Mouse (Mus musculus): ENCODE measurements around the gene Fcna.

Gene Fcna

GRCm38 (mm10) chr2:25607761-25608622, 19.8 kb downstream of the Fcna start, which contains the start of gene Rabl6:
Gene Rabl6 (minus strand): TSS chr2:25608521.
- peak; percentile 91 for DNase-seq

GRCm38 (mm10) chr2:25602526-25602925, 25.3 kb downstream of the Fcna start:
- DNase-seq = no peak

DNA sequence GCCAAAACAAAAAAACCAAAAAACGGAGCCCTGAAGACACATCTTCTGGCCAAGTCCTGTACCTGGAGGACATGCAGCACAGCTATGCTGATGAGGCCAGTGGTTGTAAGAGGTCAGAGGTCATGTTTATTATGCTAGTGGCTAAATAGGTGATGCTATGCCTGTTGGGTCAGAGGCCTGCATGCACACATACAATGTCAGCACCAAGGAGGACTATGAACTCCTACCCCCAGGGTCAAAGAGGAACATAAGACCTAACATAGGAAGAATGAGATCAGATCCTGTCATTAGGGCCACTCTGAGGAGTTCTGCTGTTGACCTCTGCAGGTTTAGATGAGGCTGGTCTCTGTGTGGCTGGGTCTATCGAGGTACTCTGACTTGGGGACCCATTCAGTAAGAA, 27.8 kb downstream of the Fcna start:
- no peak for DNase-seq

DNA sequence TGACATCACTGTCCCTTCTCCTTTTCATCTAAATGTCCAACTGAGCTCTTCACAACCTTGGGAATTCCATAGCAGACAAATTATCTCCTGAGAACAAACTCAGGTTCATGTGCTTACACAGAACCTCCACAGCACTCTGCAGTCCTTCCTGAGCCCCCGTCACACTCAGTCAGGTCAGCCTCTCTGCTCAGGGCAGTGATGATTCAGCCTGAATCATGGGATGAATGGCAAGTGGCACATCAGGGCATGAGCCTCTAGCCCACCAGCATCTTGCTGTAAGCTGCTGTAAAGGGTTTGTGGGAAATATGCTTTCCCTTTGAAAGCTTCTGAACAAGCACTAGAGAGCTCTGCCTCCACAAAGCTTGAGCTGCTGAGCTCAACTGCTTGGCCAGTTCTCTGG, 29.1 kb downstream of the Fcna start:
- no peak for DNase-seq

DNA sequence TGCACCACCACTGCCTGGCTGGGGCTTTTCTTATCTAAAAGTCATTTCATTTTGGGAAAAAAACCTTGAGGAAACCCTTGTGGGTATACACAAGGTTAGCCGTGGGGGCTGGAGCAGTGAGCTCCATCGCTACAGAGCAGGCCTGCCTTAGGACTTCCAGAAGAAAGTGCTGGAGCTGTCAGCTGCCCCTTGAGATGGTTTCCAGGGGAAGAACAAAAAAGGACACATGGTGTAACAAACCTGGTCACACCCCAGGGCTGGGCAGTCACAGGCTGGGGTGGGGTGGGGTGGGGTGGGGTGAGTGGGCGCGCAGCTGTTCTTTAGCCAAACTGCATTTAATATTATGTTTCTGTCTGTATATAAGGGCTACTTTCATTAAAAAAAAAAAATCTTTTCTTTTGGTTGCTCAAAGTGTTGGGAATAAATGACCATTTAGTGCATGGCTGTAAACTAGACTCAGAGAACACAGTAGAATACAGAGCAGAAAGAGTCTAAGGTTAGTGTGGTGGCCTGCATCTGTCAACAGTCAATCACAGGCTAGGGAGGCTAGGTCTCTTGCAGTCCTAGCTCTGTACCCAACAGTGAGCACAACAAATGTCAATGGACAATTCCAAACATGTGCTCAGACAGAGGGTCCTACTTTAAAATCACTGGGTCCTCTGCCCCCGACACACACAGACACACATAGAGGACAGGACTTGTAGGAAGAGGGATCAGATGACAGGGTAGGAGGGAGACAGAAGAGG, 30.9 kb downstream of the Fcna start:
- DNase-seq = no peak

DNA sequence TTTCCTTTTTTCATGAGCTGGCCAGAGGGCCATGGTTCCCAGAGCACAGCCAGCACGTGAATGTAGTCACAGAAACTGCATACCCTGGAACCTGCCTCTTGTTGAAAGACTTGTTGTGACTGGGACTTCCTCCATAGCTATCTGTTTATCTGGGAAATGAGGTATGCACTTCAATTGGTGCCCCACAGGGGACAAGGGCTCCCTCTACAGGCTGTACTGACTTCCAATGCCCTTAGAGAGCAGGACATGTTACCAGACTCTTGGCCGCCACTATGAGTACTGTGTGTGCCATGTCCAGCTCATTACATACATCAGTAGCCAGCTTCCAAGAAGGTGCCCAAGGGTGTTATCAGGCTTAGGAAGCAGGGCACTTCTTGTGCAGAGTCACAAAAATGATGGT, 36.0 kb downstream of the Fcna start:
- peak; percentile 65 for DNase-seq

DNA sequence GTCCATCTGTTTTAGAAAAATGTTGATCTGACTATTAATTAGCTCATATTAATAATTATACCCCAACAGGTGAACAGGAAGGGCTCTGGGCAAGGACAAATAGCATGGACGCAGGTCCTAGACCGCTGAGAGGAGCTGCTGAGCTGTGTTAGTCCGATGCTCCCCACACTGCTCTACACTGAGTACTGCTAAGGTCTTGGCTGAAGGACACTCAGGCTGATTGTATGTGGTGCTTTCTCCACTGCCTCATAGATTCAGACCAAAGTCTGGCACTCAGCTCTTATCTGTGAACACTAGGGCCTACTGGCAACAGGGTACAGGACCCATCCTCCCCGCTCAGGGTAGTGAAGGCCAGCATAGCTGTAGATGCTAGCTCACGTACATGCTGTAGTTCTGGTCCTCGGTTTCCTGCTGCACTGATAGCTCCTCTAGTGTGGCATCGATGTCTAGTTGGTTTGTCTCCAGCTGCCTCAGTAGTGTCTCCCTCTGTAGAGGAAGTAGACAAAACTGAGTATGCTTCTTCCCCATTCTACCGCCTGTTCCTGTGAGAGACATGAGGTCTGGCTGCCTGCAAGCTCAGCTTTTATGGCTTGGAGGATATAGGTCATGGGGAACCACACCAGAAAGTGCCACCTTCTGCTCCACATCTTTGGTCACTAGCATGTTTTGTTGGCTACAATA, 39.5 kb downstream of the Fcna start:
- DNase-seq = no peak

DNA sequence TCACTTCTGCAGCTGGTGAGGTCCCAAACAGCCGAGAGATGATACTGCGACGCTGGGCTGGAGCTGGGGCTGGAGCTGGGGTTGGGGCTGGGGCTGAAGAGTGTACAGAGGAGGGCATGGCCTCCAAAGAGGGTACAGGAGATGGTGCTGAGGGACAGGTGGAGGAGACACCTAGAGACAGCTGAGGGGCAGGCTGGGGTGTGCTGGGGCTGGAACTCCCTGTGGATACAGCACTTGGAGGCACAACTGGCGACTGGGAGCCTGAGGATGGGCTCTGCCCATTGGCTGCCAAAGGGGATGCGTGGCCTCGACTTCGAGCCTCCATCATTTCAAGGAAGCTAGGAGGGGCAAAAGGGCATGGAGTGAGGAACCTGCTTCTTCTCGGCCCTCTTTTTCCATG, 40.5 kb downstream of the Fcna start:
- peak; percentile 6 for DNase-seq

- peak; percentile 5 for DNase-seq
These were observed 42.2 kb downstream of the Fcna start for GRCm38 (mm10) chr2:25585601-25586000.

- no peak for DNase-seq
These were observed 43.0 kb downstream of the Fcna start for GRCm38 (mm10) chr2:25584856-25585255.

DNA sequence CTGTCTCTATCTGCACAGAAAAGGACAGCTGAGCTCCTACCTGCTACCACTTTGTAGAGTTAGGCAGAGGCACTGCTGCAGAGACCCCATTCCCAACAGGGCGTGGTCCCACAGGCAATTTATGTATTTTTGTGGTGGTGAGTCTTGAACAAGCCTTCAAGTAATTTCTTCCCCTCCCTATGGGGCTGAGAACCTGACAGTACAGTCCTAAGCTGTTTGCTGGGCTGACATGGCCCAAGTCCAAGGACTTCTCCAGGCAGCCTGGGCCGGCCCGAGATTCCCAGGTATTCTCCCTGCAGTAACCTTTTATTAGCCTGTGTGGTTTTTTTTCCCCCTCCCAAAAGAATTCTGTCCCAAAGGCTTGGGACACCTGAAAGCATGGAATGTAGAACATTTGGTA, 43.7 kb downstream of the Fcna start:
- DNase-seq = peak; percentile 6

- no peak for DNase-seq
These were observed 44.3 kb downstream of the Fcna start for GRCm38 (mm10) chr2:25583571-25583970.

GRCm38 (mm10) chr2:25583120-25583481, 44.7 kb downstream of the Fcna start:
- peak; percentile 10 for DNase-seq

GRCm38 (mm10) chr2:25582466-25583119, 45.2 kb downstream of the Fcna start:
- peak; percentile 21 for DNase-seq

DNA sequence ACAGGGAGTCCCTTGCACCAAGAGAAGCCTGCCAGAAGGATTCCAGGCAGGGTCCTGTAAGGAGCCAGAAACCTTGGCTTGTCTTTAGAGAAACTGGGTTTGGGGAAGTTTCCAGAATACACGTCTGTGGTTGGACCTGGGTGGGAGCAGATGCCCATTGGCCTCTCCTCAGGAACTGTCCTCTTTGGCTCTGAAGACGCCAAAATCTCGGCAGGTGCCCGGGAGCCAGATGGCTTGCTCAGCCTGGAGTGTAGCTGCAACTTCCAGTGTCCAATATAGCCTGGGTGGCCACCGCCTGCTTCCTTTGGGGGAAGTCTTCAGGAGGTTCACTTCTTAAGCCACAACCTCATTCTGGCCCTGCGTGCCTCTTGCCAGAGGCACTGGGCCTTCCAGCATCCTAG, 45.9 kb downstream of the Fcna start:
- peak; percentile 26 for DNase-seq

GRCm38 (mm10) chr2:25581294-25581864, 46.5 kb downstream of the Fcna start, which contains the start of gene Ajm1:
Gene Ajm1 (minus strand): TSS chr2:25581757.
- peak; percentile 70 for DNase-seq

GRCm38 (mm10) chr2:25580621-25581101, 47.2 kb downstream of the Fcna start:
- peak; percentile 18 for DNase-seq

GRCm38 (mm10) chr2:25579737-25580460, 47.9 kb downstream of the Fcna start:
- DNase-seq = peak; percentile 83

GRCm38 (mm10) chr2:25578796-25579736, 48.8 kb downstream of the Fcna start:
- peak; percentile 60 for DNase-seq

Measured in thymus, postnatal 4 days (tissue).